Comparison of ENCODE assay signal across 25 mouse cellular contexts in the genomic region with DNA sequence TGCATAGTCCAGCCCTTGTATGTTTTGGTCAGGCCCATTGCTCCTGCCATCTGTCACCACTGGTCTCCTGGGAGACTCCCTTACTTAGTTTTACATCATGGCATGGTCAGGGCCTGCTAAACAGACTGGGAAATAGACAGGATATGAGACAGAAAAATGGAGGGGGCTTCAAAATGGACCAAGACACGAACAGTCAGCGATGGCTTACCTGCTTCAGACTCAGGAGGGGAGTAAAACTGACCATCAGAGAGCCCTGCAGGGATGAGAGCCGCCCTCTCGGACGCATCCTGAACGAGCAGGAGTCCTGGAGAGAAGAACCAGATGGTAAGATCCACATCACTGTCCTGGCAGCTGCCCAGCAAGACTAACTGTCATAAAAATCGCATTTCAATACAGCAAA. TPM values are rescaled to one million over a fixed set of nuclear protein-coding genes. Genes with fewer than 3 reads are reported as not detected.
A peak's percentile ranks its signal among the peaks of the same experiment; 100 is the strongest.
DNase-seq lines count a peak whose midpoint lies in the region; ATAC-seq and TF ChIP-seq lines count a peak whose summit lies in the region.
"Had no signal": no experiment of that assay in that cellular context is flagged by ENCODE, and none has a peak within 500 bp of the region (broad histone marks: within the 10 kb centered on the region; RNA-seq: fewer than 3 reads in every experiment).

No protein-coding gene starts in this region.

- H3K4me3 ChIP-seq in left cerebral cortex, adult 2 months, result no peak overlapping the region
- no peak overlapping the region for H3K4me3 ChIP-seq in limb, embryonic 10.5 days
- H3K4me3 ChIP-seq: erythroblast, embryonic 14.5 days; gastrocnemius, adult 2 months; layer of hippocampus, adult 2 months; limb, embryonic 15.5 days; liver, embryonic 13.5 days; midbrain, embryonic 15.5 days; stomach, embryonic 15.5 days had no signal

- intact Hi-C loops in left cerebral cortex, postnatal 4 days (cut with DNase I), result loop anchor here (5.0 kb wide), 2 partner anchors 70 to 255 kb away; a partner anchor contains a TSS
- intact Hi-C loops in left cerebral cortex, adult 2 months (cut with DNase I), result no loop called here

- H3K9me3 ChIP-seq in limb, embryonic 10.5 days (replicated peaks), result no peaks in the 10 kb centered on the region
- H3K9me3 ChIP-seq: limb, embryonic 15.5 days; liver, embryonic 13.5 days; midbrain, embryonic 15.5 days; stomach, embryonic 15.5 days had no signal

- no peaks in the 10 kb centered on the region for H3K27me3 ChIP-seq in limb, embryonic 10.5 days (ENCODE audit: low read depth, poor library complexity, severe bottlenecking)
- H3K27me3 ChIP-seq: CH12.LX; limb, embryonic 15.5 days; liver, embryonic 13.5 days; midbrain, embryonic 15.5 days; stomach, embryonic 15.5 days had no signal

- no peak for DNase-seq in cerebellum, postnatal 4 days (ENCODE audit: low spot score in 2 of 2)
- peak; percentile 65 for DNase-seq in left cerebral cortex, postnatal 4 days
- DNase-seq in left cerebral cortex, adult 2 months (ENCODE audit: extremely low spot score in 1 of 2, low spot score in 2 of 2), result no peak
- DNase-seq in cerebellum, adult 9-10 months, result peak; percentile 80
- peak; percentile 68 for DNase-seq in cerebellum, postnatal 36 days
- DNase-seq in ovary, postnatal 10 days (ENCODE audit: low spot score), result no peak
- no peak for DNase-seq in limb, embryonic 10.5 days (ENCODE audit: low spot score)
- DNase-seq: adrenal gland, postnatal 10 days; gastrocnemius, adult 2 months; gastrocnemius, postnatal 36 days; heart, postnatal 14 days; liver, embryonic 13.5 days; lung, adult 18-20 months; lung, postnatal 10 days; right cerebral cortex, adult 18-20 months had no signal

- no peak overlapping the region for H3K27ac ChIP-seq in left cerebral cortex, adult 2 months
- no peak overlapping the region for H3K27ac ChIP-seq in limb, embryonic 10.5 days
- H3K27ac ChIP-seq: gastrocnemius, adult 2 months; layer of hippocampus, adult 2 months; limb, embryonic 15.5 days; liver, embryonic 13.5 days; macrophage; midbrain, embryonic 15.5 days; stomach, embryonic 15.5 days had no signal

- ATAC-seq in cerebellum, adult (ENCODE audit: insufficient number of reproducible peaks, low FRiP score, low TSS enrichment), result peak; percentile 34; the same call in 1 of the 2 replicates
- ATAC-seq: forebrain, embryonic 16.5 days; intestine, postnatal 0 days; midbrain, embryonic 15.5 days had no signal

- 83% methylated on average over 7 of the region's 7 CpGs for WGBS in limb, embryonic 10.5 days

- peaks cover 64% of the 10 kb centered on the region for H3K36me3 ChIP-seq in limb, embryonic 10.5 days

- TF ChIP-seq CTCF in left cerebral cortex, adult 2 months (IDR thresholded peaks at IDR 0.05), result no peak

- H3K4me1 ChIP-seq in limb, embryonic 10.5 days, result peaks cover 7% of the 10 kb centered on the region
- H3K4me1 ChIP-seq: limb, embryonic 15.5 days; liver, embryonic 13.5 days; midbrain, embryonic 15.5 days; stomach, embryonic 15.5 days had no signal

RNA-seq across cellular contexts. Expression of a gene that starts 28.1 kb away (rescaled TPM):
- 10 to 100 TPM; 90.5 to 93.4 TPM for total RNA-seq in left cerebral cortex, postnatal 4 days (2021)
- 10 to 100 TPM; 63.8 to 69.7 TPM for total RNA-seq in left cerebral cortex, adult 2 months (2021)
- 98.4 and 100 TPM in 2 replicates for polyA plus RNA-seq in limb, embryonic 10.5 days (2016; fragmentation: Nextera tagmentation; extraction: Ambion mirVana)

Comparison
In these comparisons a context has a peak if more than half of its experiments do, and no peak if none do; other contexts are left out.
1. DNase-seq: peak in left cerebral cortex, postnatal 4 days (single experiment), cerebellum, adult 9-10 months (single experiment) and cerebellum, postnatal 36 days (2 of 2); none in cerebellum, postnatal 4 days (0 of 2), left cerebral cortex, adult 2 months (0 of 2), ovary, postnatal 10 days (single experiment) and limb, embryonic 10.5 days (single experiment).